Mouse (Mus musculus) v-Abl transformed pro-B cells (cell line): Measurements from ENCODE around the gene Il6ra.

Source experiments
- in situ Hi-C, 2 experiments: fragments of 400-800 bp; cut with MboI; formaldehyde crosslinking; loops; one replicate each; pipeline ENCODE4 v1.15.1; 2025; ENCODE audit not compliant: unreplicated experiment in 2 of 2

Gene Il6ra

DNA sequence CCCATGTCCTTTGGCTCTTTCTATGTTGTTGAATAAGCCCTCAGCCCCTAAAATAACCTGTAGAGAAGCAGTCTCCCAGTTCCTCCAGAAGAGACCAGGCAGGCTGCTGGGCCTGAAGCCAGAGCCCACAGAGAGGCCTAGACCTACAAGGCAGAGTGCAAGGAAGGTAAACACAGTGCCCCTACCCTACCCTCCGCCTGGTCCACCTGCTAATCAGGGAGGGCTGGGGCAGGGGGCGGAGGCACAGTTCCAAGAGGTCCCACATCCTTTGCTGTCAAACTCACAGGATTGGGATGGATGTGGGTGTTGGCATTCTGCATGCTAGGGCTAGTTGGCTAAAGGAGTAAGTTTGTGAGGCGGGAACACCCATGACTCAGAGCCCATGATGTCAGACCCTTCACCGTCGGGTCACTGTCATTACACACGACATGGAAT, 871 bp downstream of the Il6ra start:
- in situ Hi-C loops: no loop called here

DNA sequence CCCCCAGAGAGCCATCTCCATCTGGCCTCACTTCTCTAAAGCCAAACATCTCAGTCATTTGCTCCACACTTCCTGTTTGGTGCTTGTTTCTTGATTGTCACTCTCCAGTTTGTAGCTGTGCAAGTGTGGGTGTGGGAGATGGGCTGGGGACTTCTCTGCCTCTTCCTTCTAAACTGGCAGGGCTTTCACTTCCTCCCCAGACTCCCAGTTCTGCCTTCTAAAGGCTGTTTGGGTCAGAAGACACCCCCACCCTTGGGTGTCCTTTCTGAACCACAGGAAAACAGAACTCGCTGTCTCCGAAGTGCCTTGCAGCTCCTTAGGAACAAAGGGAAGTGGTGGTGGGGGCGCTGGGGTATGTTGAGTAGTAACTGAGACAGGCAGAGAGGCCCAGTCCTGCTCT, 1.8 kb downstream of the Il6ra start:
- in situ Hi-C loops: no loop called here

DNA sequence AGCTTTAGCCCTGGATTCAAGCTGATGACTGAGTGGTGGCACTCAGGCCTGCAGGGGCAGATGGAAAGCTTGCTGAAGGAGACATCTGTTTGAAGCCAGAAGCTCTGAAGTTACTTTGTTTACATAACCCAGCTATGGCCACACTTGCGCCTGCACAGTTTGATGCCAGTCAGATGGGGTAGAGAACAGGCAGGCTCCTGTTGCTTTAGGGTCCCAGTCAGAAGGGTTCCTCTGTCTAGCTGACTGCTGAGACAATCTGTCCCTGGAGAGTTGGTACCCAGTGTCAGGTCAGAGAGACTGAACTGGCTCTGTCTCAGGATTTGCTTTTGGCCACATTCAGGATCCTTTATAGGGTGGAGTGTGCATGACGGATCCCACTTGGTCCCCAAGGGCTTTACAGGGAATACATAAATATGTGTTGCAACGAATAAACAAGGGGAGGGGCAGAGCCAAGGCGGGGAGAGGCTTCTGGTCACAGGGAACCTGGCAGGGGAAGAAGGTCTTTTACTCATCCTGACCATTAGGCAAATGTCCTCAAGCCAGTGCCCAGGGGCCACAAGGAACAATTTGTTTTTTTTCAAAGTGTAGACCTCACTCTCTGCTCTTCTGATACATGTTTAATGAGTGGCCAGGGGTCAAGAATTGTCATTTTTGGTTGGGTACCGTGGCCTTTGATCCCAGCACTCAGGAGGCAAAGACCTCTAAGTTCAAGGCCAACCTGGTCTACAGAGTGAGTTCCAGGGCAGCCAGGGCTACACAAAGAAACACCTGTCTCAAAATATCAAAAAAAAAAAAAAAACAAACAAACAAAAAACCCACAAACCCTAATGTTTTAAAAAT, 3.1 kb downstream of the Il6ra start:
- in situ Hi-C loops: loop anchor here in 1 of 2 experiments (5.0 kb wide), 1 partner anchor 43 kb away; no protein-coding TSS in a partner anchor

DNA sequence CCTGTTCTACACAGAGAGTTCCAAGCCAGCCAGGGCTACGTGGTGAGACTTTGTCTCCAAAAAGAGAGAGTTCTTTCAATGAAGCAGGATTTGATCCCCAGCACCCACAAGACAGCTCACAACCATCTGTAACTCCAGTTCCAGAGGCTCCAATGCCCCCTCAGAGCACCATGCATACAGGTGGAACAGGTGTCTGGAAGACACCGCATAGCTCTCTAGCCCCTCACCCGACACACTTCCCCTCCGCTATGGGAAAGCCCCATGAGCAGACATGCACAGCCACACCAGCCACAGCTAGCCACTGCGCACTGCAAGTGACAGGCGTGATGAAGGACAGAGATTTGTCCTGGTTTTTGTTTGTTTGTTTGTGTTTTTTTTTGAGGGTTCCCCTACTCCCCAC, 4.2 kb downstream of the Il6ra start:
- in situ Hi-C loops: loop anchor here in 1 of 2 experiments (5.0 kb wide), 1 partner anchor 42 kb away; no protein-coding TSS in a partner anchor

DNA sequence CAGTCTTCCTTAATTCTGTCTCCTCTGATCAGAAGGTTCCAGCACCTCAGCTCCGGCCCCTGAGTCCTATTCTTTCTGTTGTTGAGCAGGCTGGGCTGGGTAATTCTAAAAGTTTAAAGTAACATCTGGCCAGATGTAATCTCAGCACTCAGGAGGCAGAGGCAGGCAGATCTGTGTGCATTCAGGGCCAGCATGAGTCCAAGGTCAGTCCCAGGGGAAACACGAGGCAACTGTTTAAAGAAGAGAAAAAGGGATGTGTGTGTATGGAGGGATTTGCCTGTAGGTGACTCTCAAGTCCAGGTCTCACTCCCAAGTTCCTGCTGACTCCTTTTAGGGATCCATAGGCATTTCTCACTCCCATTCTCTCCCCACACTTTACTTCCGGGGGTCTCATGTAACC, 5.2 kb downstream of the Il6ra start:
- in situ Hi-C loops: loop anchor here in 1 of 2 experiments (5.0 kb wide), 1 partner anchor 41 kb away; no protein-coding TSS in a partner anchor

DNA sequence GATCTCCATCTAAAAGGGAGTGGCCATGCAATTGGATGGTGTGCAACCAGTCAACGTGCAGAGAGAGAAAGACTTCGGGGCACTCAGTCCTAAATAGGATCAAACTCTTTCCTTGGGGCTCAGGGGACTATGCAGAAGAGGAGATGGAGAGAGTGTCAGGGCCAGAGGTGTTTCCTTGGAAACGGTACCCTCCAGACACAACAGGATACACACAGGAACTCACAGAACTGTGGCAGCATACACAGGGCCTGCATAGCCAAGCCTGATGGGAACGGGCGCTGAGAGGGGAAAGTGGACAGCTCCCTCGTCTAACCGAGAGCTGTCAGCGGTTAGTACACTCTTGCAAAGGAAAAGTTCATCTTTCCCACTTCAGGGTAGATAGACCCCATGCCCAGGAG, 13.5 kb downstream of the Il6ra start:
- in situ Hi-C loops: no loop called here

DNA sequence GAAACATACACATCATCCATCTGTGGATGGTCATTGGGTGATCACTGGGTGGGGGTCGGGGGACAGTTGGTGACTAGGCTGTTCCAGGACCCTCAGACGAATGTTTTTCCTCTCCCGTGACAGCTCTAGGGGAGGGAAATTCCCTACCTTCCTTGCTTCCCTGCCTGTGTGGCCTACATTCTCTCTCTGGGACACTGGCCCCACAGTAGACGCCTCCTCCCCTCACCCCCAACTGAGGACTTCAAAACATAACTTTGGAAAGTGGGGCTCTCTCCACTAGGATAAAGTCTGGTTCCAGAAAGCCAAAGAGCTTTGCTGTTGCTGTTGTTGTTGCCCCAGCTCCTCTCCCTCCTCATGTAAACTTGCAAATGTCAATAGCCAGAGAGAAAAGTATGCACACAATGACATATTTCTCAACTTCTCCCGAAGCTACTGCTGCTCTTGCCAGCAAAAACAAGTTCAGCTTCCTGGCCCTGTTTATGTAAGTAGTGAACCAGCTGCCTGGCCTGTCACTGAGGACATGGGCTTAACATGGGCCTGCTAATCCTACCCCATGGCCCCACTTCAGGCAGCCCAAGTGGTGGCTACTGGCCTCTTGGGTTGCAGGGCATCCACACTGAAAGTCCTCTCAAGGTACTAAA, 14.0 kb downstream of the Il6ra start:
- in situ Hi-C loops: no loop called here

DNA sequence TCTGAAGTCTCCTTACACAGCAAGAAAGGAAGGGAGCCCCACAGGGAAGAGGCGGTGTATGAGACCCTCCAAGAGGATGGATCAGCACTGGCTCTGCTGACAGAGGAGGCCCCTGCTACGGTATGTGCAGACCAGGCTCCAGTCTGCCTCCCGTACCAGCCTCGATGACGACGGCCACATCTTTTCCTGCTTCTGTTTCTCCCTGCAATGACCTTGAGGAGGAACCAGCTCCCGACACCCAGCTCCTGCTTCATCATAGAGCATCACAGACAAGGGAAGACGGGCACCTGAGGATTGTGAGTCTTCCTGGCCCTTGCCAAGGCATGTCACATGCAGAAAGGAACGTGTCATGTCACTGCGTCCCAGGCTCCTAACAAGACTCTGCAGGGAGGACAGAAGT, 15.0 kb downstream of the Il6ra start:
- in situ Hi-C loops: no loop called here

DNA sequence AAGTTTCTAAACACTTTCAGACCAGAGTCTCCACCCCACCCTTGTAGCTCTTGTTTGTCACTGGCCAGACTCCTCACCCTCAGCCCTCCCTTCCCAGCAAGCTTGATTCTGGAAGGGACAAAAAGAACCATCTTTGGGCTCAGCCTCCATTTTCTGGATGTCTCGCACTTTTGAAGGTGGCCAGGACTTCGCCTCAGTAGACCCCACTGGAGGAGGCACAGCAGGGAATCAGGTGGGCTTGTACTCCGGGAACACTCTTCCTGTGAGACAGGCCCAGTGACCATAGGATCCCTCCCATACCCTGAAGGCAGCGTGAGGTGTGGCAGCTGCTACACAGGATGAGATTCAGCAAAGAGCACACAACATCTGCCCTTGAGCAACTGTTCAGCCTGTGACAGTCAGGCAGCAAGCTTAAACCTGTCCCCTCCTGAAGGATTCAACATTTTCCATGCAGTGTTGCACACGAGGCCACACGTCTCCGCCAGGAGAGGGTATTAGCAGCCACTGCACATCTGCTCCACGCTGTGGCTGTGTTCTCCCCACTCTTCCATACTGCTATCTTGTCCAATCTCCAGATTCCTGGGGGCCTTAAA, 15.7 kb downstream of the Il6ra start:
- in situ Hi-C loops: no loop called here

DNA sequence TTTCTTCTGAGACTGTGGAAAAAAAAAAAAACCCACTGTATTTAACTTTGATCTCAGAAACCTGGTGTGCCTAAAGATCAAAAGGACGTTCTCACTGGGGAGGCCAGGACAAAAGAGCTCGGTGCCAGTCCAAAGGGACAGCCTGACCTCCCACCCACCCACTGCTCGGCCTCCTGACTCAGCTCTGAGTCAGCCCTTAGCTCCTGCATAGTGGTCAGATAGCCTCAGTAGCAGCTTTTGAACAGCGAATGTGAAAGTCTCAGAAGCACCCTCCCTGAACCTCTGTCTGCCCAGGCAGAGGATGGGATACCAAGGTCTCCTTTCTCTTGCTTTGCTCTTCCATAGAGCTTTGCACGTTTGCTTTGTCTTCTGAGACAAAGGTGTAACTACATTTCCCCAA, 16.4 kb downstream of the Il6ra start:
- in situ Hi-C loops: no loop called here

DNA sequence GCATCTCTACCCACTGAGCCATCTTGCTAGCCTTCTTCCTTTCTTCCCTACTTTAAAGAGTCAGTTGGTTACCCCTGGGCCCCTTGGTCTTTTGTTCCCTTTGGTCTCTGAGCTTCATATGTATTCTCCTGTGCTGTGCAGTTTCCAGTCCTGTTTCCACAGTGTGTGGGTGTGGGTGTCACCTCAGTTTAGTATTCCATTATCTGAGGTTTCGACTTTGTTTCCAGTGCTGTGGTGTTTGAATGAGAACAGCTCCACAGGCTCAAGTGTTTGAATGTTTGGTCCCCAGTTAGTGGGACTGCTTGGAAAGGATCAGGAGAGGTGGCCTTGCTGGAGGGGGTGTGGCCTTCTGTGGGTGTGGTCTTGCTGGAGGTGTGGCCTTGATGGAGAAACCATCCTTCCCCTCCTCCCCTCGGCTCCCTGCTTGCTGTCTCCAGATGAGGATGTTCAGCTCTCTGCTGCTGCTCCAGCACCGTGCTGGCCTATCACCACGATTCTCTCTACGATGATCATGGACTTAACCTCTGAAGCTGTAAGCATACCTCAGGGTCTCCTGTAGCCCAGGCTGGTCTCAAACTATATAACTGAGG, 20.4 kb downstream of the Il6ra start:
- in situ Hi-C loops: no loop called here

DNA sequence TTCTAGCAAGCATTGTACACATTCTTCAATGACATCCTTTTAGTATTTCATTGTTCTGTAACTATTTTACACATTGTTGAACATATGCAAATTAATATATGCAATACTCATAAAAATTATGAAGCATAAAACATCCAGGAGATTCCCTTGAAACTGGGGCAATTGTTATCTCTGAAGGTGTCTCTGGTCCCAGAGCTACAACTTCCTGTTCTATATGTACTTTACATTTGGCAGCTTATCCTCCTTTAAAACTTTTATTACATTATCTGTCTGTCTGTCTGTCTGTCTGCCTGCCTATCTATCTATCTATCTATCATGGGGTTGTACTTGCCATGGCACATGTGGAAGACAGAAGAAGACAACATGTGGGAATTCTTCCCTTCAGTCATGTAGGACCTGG, 21.3 kb downstream of the Il6ra start:
- in situ Hi-C loops: no loop called here

DNA sequence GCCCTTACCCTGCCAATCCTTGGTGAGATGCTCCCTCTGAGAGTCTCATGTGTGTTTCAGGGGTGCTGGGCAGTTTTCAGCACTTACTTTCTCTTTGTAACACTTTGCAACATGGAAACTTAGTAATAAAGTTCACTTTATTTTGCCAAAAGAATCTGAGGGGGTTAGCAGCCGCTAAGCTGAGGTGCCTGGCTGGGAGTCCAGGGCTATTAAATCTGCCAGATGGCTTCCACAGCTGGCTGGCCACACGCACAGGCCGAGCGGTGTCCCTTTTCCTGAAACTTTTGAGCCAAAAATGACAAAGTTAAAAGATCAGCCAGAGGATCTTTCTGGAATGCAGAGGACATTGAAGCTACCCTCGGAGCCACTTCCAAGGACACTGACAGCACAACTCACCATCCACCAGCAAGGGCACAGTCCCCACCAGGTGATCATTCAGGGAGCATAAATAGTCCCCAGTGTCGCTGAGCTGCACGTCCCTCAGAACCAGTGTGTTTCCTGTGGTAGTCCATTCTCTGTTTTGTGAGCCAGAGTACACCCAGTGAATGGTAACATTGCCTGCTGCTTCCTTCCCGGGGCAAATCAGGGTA, 23.1 kb downstream of the Il6ra start:
- in situ Hi-C loops: no loop called here

DNA sequence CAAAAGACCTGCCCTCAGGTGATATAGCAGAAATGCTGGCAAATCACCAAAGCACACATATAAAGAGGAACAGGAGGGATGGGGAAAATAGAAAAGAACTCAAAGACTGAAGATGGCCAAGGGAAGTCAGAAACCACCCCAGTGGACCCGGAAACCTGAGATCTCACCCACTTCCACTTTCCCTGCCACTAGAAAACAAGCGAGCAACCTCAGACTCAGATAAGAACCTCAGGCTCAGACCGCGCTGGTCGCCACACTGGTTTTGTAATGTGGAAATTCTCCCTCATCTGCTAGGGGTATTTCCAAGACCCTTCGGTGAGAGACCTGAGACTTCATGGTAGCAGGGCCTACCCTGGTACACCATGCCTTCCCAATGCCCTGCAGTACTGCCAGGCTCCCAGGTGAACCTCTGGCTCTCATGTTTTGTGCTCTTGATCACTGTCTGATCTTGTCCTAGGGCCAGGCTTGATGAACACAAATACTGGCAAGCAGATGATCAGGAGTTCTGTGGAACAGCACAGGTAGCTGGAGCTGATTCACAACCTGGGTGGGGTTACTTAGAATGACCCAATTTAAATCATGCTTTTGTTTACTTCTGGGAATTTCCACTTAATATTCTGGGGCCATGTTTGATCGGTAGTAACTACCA, 25.3 kb downstream of the Il6ra start:
- in situ Hi-C loops: no loop called here

DNA sequence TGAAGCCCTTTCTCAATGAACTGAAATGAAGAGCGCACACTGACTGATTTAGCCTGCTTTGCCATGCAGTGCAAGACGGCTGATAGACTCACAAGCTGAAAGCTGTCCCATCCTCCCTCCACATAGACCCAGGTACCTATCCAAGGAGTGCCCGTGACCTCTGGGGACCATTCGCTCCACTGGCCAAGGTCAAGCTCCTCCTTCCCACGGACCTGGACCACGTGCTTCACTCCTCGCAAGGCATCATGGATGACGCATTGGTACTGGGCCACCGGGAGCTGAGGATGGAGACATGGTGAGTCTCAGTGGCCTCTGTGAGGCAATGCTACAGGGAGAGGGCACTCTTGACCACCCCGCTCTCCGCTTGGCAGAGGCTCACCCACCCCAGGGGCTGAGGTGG, 27.2 kb downstream of the Il6ra start:
- in situ Hi-C loops: no loop called here

DNA sequence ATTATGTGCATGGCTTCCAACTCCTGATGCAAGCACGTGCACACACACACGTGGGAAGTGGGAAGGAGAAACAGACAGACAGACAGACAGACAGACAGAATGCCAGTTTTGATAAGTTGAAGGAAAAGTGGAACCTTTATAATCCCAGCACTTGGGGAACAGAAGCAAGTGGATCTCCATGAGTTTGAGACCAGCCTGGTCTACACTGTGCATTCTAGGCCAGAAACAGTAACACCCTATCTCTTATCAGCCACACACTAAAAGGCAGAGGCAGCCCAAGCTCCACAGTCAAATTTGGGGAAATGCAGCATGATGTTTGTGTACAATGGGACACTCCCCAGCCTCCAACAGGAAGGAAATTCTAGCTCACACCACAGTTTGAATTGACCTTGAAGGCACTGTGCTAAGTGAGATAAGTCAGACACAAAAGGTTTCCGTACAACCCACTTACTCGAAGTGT, 29.4 kb downstream of the Il6ra start:
- in situ Hi-C loops: no loop called here

DNA sequence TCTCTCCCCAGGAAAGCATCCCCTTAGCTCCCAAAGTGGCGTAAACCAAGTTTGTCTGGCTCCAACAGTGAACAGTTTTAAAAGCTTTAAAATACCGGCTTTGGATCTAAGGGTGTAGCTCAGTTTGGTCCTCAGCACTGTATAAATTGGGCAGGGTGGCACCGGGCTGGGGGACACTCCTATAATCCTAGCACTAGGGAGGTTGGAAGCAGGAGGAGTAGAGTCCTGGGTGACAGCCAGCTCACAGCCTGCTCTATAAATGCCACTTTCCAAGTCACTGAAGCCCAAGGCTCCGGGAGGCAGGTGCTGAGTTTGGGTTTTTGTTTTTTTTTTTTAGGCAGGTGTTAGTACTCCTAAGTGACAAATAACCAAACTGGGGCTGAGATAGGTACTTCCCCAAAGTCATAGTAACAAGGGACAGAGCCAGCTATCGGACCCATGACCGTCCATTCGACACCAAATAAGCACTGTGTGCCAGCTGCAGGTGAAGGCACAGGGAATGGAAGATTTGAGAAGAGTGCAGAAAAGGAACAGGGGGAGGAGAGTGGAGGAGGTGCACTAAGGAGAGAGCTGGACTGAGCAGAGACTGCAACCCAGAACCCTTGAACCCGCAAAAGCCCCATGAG, 30.3 kb downstream of the Il6ra start:
- in situ Hi-C loops: no loop called here

DNA sequence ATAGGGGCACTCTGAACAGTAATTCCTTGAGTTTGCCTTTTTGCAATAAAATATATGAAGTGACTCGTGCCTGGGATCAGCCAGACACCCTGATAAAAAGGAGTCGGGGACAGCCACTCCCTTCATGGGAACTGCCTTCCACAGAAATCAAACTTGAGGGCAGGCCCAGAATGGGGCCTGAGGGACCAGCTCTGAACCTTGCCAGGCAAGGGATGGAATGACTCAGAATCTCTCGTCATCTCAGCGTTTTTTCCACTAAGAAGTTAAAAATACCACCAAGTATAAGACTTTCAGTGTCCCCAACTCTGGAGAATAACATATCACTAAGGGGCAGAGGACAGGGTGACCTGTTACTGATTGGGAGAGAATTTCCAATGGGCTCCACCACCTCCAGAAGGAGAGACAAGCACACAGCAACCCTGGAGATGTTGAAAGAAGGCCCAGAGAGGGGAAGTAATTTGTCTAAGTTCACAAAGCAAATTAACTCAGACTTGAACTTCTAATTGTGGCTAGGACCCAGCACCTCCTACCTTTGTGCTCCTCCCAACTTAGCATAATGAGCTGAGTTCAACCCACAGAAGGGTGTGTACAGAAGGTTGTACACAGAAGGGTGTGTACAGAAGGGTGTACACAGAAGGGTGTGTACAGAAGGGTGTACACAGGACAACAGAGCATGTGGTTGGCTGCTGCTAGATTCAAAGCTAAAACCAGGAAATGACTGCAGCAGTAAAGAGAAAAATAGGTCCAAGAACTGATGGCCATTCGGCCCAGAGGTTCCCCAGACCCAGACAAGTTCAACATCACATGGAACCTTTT, 32.8 kb downstream of the Il6ra start:
- in situ Hi-C loops: no loop called here

DNA sequence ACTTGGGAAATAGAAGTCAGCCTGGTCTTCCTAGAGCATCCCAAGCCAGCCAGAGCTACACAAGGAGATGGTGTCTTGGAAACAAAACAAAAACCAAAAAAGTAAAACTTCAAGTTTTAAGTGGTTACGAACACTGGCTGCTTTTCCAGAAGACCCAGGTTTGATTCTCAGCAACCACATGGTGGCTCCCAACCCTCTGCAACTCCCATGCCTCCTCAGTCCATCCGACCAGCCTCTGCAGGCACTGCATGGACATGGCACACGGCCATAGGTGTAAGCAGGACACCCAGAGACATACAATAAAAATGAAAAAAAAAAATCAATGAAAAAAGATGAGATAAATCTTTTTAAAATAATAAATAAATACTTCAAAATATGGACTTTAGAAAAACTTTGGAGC, 33.7 kb downstream of the Il6ra start:
- in situ Hi-C loops: no loop called here
